Mouse (Mus musculus) fat pad, adult 2 months (tissue): ENCODE results near the gene Rita1.

Experiments
- DNase-seq: peaks from one replicate; pipeline ENCODE4 v3.0.0-alpha.2; 2011; ENCODE audit warnings: low read depth, low spot score; ENCODE audit errors: extremely low read depth

Gene Rita1

DNA sequence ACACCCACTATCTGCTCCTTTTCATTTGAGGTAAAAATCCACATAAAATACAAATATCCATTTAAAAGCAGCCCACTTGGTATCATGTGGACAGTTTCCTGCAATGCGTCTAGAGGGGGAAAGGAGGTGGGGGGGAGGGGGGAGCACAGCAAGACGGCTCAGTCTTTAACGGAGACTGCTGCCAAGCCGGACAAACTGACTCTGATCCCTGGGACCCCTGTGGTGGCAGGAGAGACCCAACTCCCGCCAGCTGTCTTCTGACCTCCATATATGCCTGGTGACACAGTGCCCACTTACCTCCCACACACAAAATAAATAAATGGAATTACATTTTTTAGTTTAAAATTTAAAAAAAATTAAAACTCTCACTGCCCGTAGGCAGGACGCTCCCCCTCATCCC is 8.9 kb downstream of the Rita1 start:
- DNase-seq, result no peak

DNA sequence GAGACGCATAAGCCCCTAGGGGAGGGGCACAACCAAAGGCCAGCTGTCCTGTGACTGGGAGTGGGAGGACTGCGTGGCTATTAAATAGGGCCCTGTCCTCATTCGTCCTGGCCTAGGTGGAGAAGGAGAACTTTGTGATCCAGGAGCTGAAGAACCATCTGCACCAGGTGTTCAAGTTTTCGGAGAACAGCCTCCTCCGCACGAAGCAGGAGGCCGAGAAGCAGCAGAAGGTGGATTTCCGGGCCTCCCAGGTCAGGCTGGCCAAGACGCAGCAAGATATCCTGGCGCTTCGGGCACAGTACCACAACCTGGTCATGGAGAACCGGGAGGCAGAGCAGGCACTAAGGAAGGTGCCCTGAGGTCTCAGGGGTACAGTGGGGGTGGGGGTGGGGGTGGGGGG is 10.2 kb downstream of the Rita1 start:
- no peak for DNase-seq

DNA sequence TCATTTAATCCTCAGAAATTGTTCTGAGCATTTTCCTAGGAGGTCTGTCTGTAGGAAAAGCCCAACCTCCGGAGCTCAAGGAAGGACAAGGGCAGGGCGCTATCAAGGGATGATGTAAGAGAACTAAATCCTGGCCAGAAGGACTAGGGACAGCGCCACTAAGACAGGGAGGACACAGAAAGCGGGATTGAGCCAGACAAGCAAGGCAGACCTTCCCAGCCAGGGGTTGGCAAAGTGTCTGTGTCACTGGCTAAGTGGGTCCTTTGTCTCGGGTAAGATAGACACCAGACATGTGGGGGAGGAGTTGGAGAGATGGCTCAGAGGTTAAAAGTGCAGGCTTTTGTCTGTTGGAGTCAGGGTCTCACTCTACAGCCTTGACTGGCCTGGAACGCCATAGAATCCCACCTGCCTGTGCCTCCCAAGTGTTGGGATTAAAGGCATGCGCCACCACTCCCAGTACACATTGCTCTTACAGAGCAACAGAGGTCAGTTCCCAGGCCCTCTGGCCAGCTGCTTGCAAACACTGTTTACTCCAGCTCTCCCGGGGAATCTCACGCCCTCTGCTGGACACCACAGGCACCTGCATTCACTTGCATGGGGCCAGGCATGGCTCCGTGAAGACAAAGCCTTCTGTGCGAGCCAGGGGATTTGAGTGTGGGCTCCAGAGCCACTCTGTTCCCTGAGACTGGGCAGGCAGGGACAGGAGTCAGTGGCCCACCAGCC is 11.3 kb downstream of the Rita1 start:
- DNase-seq, result no peak

DNA sequence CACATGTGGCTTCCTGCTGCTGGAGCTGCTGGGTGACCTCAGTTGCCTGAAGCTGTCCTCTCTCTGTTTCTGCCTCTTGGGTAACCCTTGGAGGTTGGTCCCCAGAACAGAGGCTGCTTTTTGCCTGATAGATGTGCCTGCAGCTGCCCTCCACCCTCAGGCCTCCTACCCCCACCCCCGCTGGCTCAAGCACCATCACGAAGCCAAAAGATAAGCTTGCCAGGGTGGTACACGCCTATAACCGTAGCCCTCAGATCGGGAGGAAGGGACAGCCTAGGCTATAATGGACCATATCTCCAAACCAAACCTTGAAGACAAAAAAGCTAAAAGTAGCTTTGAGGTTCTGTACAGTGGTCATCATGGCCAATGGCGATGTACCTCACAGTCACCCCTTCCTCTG is 12.8 kb downstream of the Rita1 start:
- DNase-seq, result no peak

DNA sequence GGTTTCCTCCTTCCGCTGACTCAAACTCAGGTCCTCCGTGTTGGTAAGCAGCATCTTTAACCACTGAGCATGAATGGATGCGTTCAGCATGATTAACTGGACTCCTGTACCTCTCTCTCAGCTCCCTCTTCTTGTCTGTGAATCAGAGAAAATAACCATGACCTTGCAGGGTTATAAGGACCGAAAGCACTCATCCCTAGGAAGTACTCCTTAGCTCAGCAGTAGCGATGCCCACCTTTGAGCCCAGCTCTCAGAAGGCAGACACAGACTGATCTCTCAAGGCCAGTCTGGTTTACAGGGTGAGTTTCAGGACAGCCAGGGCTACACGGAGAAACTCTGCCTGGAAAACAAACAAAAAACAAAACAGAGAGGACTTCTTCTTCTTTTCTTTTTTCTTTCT is 17.9 kb downstream of the Rita1 start:
- no peak for DNase-seq

DNA sequence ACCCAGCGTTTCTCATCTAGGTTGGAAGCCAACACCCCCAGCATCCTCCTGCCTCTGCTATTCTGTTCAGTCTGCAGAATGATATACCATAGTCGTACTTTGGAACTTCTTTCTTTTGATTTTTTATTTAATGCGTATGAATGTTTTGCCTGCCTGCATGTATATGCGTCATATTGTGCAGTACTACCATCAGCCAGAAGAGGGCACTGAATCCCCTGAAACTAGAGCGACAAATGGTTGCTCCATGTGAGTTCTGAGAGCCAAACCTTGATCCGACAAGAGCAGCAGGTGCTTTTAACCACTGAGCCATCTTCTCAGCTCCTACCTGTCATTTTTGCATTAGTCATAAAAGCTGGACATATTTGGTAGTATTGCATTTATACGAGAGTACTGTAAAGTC is 20.2 kb downstream of the Rita1 start:
- no peak for DNase-seq

DNA sequence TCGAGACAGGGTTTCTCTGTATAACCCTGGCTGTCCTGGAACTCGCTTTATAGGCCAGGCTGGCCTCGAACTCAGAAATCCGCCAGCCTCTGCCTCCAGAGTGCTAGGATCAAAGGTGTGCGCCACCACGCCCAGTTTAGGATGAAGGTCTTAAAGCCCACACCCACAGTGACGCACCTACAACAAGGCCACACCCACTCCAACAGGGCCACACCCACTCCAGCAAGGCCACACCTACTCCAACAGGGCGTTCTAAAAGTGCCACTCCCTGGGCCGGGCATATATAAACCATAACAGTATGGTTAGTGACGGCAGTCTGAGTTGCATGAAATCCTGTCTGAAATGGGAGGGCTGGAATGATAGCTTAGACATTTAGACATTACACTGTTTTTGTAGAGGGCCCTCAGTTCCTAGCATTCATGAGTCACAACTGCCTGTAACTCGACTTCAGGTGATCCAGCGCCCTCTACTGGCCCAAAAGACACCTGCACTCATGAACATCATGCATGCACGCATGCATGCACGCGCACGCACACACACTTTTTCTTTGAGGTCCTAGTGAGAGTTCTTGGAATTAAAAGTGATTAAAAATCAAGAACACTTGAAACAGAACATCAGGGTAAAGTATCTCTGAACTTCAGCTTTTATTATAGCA is 21.9 kb downstream of the Rita1 start:
- no peak for DNase-seq

DNA sequence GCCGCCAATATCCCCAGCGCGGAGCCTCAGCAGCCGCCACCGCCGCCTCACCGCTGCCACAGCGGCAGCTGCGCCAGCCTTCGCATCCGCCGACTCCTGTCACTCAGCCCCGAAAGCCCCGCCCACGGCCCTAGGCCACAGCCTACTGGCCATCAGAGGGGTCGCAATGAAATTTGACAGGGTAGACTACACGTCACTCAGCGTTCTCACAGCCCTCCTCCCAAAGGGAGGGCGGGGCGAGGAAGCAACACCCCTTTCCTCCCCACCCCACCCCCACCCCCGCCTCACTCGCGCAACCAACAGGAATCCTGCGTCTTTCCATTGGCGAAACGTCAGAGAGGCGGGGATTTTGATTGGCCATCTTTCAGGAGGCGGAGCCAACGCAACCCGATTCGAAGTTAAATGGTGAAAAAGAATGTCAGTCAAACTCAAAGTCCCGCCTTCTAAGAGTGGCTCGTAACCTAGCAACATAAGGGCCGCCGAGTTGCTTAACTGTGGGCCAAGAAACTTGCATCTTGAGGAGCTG is 23.8 kb downstream of the Rita1 start, which contains the start of the genes Tpcn1 and Iqcd:
Tpcn1 (minus strand) TSS at position 105 of the 526 bp plus-strand sequence.
Iqcd (plus strand) TSS at position 448 of the 526 bp plus-strand sequence.
- DNase-seq, result no peak

DNA sequence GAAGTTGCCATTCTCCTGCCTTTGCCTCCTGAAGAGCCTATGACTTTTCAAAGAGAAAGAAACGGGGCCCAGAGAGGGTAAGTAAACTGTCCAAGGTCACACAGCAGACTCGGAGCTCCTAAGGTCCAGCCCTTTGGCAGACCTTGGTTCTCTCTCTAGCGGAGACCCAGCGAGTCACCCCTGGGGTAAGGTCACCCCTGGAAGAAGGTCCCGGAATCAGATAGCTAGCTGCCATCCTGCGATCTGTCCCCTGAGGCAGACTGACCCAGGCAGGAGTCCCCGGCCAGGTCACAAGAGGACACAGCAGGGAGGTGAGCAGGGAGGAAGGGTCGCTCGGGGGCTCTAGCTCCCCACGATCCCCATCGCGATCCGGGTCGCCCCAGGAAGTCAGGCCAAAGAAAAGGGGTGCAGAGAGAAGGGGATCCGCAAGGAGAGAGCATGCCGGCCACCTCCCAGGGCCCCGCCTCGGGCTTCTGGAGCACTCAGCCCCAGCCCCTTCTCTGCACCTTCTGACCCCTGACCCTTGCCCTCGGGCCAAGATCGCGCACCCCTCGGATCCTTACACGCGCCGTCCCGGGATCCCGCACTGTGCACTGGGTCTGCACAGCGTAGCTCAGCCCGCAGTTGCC is 24.3 kb downstream of the Rita1 start:
- no peak for DNase-seq

DNA sequence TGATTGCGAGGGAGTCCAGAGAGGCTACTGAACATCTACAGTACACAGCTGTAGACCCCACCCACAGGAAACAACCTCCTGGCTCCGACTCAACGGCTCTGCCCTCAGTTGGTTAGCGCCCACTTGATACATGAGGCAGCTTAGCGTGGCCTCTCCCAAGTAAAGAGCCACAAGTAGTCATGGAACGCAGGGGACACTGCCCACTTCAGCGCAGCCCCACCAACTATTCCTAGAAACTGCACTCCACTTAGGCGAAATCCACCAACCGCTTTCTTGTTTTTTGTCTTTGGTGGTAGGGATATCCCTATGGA is 24.8 kb downstream of the Rita1 start:
- DNase-seq, result no peak

DNA sequence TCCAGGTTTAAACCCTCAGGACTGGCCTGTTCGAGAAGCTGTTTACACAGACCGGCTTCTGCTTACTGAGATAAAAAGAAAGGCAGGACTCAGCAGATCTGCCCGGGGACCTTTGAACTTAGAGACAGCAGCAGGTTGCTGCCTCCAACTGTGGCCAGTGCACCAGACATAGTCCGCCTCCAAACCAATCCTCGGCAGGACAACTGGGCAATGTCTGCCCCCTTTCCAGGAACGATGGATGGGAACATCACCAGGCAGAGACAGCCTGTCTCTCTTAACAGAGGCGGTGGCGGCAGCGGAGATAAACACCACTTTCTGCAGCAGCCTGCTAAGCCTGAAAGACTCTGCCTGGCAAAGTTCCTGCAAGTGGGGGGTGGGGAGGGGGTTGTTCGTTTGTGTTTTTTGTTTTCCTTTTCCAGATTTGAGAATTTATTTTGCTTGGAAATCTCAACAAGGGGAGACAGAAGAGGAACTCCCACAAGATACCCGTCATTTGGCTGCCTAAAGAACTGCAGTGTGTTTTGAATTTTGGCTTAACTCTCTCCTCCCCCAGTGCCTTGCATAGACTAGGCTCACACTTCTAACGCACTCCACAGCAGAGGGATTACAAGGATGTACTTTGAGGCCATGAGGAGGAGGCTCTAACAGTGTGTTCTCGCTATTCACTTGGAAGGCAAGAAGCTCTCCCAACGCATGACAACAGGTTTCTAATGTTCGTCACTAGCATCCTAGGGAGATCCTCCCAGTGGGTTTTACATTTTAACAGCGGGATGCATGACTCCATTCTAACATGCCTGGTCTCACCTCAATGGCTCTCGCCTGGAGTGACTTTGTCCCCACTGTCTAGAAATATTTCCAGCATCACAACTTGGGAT is 25.4 kb downstream of the Rita1 start:
- DNase-seq, result no peak

DNA sequence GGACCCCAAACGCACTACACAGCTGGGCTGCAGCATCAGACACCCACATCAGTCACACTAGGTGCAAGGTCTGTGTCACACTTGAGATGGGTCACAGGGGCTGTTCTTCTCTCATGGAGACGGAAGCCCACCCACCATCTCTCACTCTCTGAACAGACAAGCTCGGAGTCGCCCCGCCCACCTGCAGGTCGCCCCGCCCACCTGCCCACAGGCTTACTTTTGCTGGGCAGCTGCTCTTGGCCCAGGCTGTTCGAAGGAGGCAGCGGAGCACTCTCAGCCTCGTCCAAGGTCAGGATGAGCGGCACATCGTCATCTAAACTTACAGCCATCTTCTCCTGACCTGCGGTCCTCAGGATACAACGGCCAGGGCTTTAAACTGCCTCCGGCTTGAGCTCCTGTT is 27.4 kb downstream of the Rita1 start:
- no peak for DNase-seq

DNA sequence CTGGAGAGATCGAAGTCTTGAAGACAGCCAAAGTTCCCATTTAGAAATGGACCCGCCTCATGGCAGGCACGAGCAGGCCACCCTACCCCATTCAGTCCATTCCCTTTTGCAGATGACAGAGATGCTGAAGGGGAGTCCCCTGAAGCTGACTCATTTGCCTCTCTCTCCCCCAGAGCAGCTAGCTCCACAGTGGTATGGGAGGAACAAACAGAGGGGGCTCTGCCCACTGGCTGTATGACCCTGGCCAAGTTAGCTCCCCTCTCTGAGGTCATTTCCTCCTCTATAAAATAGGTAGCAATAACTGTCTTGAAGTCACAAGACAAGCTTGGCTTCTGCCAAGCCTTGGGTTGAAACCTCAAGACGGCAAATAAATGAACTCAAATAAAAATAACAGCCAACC is 28.9 kb downstream of the Rita1 start:
- no peak for DNase-seq

DNA sequence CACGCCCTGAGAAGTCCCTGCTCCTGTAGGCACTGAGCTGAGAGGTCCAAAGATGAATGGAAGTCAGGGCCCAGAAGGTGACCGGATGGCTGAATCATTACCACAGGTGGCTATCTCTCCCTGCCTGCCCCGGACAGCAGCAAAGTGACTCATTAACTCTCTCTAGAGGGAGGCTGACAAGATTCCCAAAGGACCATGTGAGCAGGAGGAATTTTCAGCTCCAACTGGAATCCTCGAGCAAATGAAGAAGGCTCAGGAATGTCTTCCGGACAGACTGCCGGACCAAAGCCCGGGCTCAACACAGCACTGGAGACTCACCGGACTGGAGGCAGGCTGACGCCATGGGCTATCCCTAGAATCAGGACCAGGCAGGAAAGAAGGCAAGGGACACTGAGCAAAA is 30.4 kb downstream of the Rita1 start:
- no peak for DNase-seq

DNA sequence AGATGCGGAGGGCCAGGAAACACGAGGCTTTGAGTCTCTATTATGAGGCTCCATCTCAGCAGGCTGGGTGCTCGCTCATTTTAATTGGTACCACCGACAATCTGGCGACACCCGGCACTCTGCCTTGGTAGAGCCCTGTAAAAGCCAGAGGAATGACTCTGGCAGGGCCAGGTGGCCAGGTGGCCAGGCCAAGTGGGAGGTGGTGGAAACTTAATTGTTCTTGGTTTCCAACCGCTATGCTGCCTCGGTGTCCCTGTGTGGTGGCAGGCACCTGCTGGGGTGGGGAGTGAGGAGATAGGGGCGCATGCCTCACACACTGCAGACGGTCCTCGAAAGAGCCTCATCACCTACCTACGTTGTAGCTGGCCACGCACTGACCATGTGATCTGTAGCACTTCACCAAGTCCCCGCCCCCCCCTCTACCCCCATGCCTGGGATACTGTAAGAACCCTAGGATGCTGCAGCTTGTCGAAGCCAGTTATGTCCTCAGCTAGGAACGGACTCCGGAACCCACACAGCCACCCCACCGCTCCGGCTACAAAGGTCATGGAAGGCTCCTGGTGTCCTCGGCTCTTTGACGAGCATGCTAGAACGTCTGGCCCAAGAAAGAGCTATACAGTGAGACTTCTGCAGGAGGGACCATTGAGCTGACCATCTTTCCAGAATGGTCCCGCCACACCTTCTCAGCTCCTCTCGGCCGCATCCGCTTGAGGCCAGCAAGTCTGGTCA is 32.3 kb downstream of the Rita1 start:
- DNase-seq, result no peak

DNA sequence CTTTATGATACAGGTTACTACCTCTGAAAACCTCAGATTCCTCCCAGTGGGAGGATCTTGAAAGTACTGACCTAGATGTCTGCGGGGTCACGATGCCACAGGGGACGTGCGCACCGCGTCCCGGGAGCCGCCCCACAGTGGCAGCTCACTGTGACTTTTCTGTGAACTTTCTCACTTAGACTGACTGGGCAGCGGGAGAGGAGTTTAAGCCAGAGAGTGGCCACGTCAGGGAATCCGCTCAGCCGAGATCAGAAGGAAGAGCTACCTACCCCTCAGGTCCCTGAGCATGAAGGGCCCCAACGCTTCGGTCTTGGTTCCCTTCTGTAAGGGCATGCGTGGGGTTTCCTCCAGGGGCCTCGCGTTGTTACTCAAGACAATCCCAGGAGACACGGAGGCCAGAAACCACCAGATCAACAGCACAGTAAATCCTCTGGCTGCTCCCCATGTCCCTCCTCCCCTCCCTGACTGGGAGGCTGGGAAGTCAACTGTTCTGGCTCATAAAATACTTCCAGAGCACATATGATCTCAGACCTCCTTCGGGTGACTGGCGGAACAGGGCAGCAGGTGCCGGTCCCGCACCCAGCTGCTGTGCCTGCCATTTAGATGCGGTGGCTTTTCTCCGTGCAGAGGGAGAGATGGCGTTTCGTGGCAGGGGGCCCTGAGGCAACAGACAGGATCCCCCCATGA is 33.0 kb downstream of the Rita1 start:
- no peak for DNase-seq

DNA sequence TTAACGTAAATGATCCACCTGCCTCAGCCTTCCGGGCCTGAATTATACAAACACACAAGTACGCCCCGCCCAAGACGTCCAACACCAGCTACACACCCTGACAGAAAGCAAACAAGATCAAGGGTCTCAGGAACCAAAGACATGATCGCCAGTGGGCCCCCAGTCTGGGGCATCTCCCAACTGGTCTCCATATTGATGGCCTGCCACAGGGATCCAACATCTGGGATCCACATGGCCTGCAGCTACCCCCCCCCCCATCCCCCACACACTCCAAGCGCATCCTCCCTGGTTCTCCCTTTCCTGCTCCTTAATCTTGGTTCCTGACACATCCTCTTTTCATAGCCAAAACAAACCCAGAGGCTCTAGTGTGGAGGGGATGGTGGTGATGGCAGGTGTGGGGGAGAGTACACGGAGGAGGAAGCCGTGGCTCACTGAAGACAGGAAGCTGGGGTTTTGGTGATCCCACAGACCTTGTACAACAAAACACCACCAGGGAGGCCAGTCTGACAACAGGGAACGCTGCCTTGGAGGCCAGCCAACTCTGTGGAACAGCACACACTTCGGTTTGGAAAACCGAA is 33.8 kb downstream of the Rita1 start:
- DNase-seq, result no peak

DNA sequence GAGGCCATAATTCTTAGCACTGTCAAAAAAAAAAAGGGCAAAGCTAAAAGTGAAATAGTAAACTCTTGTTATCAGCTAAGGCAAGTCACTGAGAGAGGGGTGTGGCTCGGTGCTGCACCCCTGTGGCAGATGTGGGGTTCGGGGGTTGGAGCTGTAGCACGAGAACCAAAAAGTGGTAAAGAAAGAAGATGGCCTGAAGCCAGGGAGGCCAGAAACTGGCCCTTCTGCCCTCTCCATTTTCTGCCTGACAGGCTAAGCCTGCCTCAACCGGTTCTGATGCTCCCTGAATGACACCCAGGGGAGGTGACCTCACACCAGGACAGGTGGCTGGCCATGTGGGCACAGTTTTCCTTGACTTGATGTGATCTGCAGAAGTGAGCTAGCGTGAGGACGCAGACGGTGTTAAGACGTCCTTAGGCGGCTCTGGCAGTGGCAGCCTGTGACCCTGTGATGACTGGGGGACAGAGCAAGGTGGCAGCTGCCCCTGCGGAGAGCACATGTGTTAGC is 34.4 kb downstream of the Rita1 start:
- no peak for DNase-seq

DNA sequence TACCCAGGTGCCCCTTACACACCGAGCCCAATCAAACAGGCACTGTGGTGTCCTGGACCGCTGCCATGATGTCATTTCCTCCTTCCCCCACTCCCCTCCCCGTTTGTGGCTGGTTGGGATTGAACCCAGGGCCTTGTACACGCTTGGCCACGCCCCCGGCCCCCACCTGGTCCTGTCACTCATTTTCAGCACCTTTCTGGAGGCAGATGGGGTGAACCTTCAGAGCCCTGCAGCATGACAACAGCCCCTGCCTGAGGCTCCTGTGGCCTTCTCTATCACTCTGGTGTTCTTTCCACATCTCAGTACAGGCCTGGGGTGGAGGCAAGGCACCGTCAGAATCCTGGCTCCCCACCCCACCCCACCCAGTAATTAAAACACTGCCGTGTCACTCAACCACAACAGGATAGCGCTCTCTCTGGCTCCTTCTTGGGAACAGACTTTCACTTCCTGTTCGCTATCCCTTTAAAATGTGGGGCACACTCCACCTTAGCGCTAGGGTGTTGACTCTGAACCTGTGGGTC is 35.5 kb downstream of the Rita1 start:
- DNase-seq, result no peak
